Mouse (Mus musculus) erythroid progenitor cell, adult 5-6 weeks (primary cell): ENCODE measurements around the gene Pcyt2. TPM values are rescaled to one million over a fixed set of nuclear protein-coding genes. Genes with fewer than 3 reads are reported as not detected.
A peak's percentile ranks its signal among the peaks of the same experiment; 100 is the strongest.

Experiments
- ATAC-seq: replicated peaks from 2 replicates; pipeline ENCODE4 v1.8.0; 2016; ENCODE audit warnings: moderate number of reproducible peaks, mild to moderate bottlenecking, moderate TSS enrichment, inconsistent platforms; ENCODE audit not compliant: poor library complexity, low FRiP score, severe bottlenecking
- total RNA-seq, 2 experiments: library from RNA; stranded (forward) in 1 of 2; stranded (reverse) in 1 of 2; fragments of 150-400 nt in 1 of 2; fragments of 186-747, 209-891 nt in 1 of 2; gene quantifications; 2 replicates each; pipeline versions ENCODE4 v1.2.3 to v1.2.4; 2015 to 2017; ENCODE audit warnings: low replicate concordance in 2 of 2

Gene Pcyt2
- total RNA-seq, 2 experiments from 2014 or later = 14.7 to 23.1 TPM

DNA sequence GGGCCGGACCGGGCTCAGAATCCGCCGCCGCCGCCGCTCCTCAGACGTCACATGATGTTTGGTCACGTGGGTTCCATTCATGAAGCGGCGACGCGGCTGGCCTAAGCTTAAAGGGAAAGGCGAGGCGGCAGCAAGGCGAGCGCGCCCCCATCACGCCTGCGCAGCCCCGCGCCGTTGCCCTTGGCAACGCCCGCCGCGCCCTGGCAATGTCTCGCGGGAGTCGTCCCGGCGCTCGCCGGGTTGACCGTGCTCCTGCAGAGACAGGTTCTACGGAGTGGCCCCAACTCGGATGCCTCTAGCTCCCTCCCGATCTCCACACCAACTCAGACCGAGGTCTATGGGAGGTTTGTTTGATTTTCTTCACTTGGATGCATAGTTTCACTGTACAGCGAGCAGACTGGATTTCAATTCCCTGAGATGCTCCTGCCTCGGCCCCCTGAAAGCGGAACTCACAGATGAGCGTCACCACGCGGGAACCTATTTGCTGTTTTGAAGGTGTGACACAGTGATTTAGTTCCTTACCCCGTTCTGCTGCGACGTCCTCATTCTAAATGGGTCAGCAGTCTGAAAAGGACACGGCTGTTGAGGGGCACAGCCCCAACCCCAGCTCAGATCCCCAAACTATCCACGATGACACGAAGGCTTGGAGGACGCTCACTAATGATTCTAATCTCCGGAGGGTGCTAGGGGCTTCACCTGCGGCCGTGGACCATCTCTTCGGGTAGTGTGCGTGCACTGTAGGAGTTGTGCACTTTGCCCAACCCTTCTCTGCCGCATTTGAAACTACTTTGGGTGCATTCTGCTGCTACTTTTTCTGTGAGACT, 16.0 kb upstream of the Pcyt2 start, which contains the start of gene Mafg:
Mafg (minus strand) TSS at position 81 of the 824 bp plus-strand sequence.
- peak; percentile 51 for ATAC-seq

DNA sequence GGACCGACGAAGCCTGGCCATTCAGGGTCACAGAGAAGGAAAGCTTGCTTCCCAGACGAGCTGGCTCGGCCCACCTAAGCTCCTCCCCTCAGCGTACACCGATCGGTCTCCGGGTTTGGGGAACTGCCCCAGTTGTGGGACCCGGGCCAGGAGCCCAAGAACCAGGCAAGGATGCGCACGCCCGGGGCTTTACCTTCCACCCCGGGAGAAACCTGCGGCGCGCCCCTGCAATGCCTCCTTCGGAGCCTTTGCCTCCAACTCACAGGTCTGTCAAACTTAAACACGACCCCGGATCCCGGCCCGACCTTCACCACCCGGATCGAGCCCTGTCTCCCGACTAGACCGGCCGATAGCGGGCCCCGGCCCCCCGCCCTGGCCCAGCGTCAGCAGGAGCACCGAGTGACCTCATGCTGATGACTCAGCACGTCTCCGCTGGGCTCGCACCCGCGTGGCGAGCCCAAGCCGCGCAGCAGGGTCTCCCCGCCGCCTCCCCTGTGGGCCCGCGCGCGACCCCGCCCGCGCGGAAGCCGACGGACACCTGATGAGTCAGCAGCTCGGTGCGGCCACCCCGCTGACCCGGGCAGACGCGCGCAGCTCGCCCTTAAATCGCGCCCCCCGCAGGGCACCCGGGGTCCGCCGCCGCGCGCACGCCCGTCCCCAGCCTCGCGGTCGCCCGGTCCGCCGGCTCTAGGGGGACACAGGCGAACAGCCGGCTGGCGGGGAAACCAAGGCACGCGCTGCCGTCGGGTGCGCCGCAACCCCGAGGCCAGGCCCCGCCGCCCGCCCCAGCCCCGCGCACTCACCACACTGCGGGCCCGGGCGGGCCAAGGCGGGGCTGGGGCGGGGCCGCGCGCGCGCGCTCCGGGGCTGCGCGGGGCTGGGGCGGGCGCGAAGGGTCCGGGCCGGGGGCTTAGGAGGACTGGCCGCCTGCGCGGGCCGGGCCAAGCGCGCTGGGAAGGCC, 15.1 kb upstream of the Pcyt2 start:
- peak; percentile 50 for ATAC-seq

DNA sequence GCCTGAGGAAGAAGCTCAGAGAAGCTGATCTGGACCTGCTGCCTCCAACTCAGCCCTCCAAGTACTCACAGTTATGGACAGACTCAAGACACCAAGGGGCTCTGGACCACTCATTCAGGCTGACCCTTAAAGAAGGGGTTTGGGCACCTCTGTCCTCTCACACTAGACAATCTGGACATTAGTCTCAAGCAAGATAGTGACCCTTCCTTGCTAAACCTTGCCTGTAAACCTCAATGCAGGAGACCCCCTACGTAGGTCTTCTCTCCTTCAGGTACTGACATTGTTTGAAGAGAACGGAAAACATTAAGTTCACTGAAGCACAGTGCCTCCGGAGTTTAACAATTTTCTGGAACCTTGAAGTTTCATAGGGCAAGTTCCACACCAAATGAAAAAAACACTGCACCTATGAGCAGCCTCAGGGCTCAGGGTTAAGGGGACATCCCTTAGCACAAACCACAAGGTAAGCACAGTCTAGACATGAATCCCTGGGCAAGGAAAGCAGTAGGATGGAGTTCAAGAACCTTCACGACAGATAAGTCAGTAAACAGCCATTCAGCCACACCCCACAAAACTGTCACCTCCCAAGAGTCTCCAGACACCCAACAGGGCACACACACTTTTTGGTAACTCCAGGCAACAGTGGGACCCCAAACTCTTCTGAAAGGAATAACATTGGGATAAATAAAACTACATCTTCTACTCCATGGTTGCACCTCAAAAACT, 14.2 kb upstream of the Pcyt2 start:
- peak; percentile 45 for ATAC-seq

DNA sequence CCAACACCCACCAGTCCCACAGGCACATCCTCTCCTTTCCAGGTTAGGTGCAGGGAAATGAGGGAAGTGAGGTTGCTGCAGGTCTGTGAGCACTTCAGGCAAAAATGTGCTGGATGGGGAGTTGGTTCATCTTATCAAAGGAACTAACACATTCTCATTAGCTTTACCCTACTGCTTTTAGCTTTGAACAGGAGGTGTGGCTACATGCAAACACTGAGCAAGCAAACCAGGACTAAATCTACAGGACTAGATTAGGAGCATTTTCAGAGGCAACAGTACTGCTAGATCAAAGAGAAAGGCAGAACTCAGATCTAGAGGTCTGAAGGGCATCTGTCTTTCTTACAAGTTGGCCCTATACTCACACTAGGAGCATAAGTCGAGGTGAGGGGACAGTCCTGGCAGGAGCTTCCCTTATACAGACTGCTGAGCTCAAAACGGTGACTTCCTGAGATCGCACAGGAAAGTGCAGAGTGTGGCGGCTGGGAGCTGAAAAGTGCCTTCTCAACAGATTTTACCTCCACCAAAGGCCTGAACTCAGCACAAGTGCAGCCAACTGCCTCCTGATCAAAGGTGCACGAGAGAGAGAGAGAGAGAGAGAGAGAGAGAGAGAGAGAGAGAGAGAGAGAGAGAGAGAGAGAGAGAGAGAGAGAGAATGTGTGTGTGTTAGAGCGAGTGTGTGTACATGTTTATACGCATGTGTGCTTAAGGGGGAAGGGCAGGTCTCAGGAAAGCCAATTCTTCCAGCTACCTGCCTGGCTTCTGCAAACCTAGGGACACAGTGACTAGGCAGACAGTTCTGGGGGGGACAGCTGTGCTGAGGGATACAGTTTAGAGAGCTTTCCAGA, 13.4 kb upstream of the Pcyt2 start:
- no peak for ATAC-seq

DNA sequence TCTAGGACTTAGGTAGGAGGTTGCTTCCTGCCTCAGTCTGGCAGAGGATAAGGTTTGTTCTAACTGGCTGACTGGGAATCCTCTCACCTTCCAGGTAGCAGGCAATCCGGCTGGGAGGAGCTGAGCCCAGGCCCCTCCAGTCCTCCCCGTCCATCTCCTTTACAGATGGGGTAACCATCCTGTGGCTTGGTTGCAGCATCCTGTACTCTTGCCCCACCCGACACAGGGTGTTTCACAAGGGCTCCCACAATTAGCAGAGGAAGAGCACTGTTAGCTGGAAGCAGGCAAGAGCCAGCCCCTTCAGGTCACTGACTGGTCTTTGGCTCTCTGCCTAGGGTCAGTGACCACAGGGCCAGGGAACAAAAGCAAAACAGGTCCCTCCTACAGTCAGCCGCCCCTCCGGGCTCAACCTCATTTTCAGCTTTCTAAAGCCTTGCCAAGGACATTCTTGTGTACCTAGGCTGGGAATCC, 12.7 kb upstream of the Pcyt2 start:
- ATAC-seq = peak; percentile 17

DNA sequence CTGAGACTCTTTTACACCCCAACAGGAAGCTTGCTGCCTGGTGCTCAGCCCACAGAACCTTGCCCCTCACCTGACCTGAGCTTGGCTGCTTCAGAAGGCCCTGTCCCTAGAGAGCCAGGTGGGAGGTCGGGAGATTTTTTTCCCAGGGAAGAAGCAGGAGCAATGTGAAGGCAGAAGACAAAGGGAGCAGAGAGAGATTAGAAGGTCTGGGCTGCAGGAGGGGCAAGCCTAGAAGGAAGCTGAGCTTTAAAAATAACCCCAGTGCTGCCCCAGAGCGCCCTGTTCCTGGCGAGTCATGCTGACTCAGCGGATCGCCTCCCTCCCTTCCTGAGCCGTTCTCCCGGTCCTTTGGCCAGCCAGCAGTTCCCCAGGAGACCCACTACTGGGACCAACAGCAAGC, 12.2 kb upstream of the Pcyt2 start:
- ATAC-seq = peak; percentile 37

DNA sequence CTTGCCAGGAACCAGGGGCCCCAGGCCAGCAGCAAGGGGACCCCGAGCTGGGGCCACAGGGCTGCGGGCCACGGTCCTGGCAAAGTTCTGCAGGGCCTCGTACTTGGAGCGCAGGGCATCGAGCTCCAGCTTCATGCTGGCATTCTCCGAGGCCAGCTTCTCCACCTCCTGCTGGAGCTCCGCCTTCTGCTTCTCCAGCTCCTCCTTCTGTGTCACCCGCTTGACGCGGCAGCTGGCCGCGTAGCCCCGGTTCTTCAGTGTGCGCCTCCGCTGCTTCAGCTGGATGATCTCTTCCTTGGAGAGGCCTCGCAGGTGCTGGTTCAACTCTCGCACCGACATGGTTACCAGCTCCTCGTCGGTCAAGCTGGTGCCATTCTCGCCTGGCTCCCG, 11.6 kb upstream of the Pcyt2 start:
- ATAC-seq = peak; percentile 63

DNA sequence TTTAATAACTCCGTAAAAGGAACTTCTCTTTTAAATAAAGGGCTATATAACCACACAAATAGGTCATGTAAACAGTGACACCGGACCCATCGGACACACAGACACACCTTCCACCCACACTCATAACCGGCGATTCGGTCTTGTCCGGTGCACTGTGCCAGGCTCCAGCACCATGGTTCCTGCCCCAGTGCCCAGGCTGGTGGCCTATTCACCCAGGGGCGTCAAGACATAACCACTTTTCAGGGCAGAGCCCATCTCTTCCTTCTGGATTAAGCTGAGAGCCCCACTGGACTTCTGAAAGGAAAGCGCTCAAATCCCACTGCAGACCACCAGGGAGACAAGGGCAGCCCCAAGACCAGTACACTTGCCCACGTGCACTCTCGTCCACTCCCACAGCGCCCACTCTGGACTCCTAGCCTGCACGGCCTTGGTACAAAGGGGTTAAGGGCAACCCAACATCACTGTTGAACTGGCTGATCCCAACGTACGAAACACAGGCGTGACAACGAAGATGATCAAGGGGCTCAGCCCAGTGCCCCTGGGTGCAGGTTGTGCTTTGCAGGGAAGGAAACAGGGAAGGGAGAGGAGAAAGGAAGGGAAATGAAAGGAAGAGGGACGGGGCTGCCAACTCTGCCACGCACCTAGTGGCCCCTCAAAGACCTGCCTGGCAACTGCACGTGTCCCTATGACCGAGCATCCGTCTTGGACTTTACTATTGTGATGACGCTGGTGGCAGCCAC, 11.0 kb upstream of the Pcyt2 start:
- ATAC-seq = no peak

DNA sequence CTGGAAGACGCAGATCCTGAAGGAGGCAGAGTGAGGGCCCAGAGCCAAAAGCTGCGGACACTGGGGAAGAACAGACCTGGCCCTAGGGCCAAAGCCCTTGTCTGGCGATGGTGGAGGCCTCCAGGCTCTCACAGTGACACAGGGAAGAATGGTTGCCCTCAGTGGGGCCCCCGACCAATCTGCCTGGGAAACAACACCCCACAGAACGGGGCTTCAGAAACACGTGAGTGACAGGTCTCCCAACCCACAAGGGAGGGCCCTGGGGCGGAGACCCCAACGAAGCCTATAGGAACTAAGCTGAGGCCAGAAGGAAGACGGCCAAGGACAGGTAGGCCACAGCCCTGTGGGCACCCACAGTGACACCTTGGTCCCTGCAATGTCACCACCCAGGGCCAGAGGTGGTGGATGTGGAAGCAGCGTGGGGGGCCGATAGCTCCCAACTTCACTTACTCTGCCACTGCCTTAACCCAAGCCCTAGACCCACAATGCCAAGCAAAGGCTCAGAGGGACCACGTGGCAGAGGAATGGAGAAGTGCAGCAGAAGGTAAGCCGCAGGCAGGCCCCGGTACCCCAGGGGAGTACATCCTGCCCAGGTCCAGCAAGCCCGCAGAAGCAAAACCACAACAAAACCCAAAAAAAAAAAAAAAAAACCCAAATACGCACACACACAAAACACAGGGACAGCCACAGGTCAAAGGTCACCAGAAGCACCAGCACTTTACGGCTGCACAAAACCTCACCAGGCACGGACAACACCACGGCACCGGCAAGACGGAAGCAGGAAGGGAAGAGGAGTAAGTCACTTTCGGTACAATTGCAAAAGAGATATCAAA, 9.9 kb upstream of the Pcyt2 start:
- ATAC-seq = no peak

DNA sequence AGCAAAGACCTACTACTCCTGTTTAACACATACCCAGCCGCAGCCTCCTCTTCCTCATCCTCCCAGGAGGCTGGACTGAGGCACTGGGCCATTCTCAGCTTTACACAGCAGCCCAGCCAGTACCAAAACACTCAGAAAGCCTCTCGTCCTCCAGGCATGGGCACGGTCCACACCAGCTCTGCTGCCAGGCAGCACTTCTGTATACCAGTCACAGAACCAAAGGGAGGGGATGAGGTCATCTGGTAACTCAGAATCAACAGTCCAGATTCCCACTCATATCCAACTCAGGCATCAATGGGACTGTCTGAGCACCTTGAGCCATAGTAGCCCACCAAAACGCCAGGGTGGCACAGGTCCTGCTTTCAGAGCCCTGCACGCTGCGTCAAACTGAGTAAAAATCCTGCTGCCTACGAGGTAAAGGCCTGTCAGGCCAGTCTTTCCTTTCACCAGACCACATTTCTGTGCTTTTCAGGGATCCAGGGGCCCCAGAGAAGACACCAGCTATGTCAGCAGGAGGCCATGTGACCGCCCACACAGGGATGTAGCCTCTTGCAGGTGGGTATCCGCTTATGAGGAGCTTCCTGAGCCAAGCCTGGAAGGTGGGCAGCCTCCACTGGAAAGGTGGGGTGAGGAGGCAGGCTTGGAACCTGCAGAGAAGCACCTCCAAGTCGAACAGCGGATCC, 9.2 kb upstream of the Pcyt2 start:
- no peak for ATAC-seq

DNA sequence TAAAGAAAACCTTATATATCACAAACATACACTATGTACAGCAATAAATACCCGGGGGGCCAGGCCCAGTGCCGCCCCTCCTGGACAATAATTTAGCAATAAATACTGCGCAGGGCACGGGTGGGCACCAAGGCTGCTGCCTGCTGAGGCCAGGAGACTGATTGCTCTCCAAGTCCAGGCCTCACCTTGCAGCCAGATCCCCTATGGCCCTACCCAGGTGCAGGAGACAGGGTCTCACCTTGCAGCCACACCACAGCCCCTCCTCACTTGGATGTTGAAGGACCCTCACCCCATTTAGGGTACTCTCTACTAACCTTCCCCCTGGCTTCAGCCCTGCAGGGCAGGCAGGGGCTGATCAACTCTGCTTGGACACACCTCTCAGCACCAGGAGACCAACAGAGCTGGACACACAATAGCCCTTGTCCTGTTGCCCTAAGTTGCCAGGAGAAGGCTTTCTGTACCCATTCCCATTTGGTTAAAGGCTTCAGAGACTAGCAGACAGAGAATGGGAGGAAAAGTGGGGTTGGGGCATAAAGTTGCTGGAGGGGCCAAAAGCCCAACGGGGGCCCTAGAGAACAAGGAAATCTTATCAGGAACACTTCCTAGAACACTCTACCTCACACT, 7.5 kb upstream of the Pcyt2 start, which contains the start of gene Sirt7:
Sirt7 (minus strand) TSS at position 89 of the 624 bp plus-strand sequence.
- no peak for ATAC-seq

DNA sequence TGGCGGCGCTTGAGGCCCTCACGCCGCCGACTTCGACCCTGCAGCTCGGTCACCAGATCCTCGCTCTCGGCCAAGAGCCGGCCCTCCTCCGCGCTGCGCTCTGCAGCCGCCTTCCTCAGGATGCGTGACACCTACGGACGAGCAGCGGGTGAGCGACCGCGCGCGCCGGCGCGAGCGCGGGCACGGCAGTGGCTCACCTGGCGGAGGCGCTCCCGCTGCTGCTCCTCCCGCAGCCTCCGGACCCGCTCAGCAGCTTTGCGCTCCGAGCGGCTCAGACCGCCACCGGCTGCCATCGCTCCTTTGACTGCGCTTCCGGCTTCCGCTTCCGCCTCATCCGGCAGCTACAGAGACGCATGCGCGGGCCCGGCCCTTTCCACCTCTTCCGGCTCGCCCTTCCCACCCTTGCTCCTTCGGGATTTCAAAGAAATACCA, 7.0 kb upstream of the Pcyt2 start:
- ATAC-seq = peak; percentile 69

DNA sequence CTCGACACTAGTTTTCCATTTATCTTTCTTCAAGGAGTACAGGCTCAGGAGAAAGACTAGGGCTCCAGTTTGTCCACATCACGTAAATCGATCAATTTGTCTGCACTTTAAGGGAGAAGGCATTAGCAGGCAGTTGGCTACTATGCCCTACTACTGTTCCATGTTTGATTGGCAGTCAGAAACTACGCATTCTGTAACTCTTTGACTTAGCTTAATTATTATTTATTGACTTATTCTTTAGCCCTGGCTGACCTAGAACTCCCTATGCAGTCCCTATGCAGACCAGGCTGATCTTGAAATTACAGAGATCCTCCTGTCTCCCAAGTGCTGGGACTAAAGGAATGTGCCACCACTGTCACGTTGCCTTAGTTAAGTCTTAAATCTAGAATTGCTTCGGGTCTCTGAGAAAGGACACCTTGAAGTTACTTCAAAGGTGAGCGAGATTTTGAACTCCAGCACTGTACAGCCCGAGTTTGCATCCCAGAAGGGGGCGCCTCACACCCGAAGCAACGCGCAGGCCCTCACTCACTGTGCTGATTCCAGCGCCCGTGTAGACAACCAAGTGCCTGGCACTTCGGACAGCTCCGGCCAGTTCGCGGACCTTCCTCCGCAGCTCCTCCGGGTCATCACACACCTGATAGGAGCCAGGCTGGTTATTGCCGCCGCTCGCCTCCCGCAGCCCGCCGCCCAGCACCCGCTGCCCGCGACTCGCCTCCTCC, 6.4 kb upstream of the Pcyt2 start:
- ATAC-seq = peak; percentile 56

DNA sequence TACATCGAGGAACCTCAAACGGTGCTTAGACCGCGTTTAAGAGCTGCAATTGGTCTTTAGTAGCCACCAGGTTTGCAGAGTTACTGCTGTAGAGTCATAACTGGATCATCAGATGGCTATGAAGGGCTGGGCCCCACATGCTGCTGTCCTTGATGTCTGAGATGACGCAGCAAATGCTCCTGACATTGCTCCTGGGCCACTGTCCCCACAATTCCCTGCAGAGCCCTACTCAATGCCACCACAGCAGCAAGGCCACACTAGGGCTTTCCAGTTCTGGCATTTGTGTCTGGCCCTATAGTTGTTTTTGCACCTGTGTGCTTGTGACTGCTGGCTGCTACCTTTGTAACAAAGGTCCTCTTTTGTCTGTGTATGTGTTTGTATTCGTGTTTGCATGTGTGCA, 5.1 kb upstream of the Pcyt2 start:
- ATAC-seq = no peak

DNA sequence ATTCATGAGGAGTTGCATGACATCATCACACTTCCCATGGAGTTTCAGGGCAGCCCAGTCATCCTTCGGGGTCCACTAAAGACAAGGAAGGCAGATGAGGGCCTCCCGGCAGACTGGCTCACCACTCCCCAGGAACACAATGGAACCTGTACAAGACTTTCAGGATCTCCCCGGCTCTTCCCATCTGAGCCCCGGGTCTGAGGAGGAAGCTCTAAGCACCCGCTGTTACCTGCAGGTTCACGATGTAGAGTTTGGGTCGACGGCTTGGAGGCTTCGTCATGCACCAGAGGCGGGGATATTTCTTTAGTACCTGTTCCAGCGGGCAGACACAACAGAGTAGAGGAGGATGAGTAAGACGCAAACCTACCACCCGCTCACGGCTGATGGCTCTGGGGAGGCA, 2.5 kb upstream of the Pcyt2 start:
- ATAC-seq = no peak
